Mouse (Mus musculus) midbrain, embryonic 10.5 days (tissue): ENCODE measurements around the gene Bmpr1a. TPM values are rescaled to one million over a fixed set of nuclear protein-coding genes. Genes with fewer than 3 reads are reported as not detected.
"Not testable (repeated sequence)": the region's sequence is repeated elsewhere in the genome, so short reads cannot be mapped to it uniquely, and the experiment has no call there.

Experiments
- DNase-seq: peaks from one replicate; pipeline ENCODE4 v3.0.0-alpha.2; 2017; ENCODE audit warnings: low spot score
- H3K27ac ChIP-seq: fragments of 300-500 bp; sonication (generic); replicated peaks from 2 replicates; pipeline ENCODE4 v1.5.1; 2016; ENCODE audit warnings: mild to moderate bottlenecking
- H3K27me3 ChIP-seq: fragments of 300-500 bp; sonication (generic); 2 replicates; pipeline ENCODE4 v1.6.1; 2016; ENCODE audit warnings: low read depth, mild to moderate bottlenecking; ENCODE audit not compliant: poor library complexity, severe bottlenecking
- H3K36me3 ChIP-seq: fragments of 300-500 bp; sonication (generic); 2 replicates; pipeline ENCODE4 v1.6.1; 2016; ENCODE audit warnings: mild to moderate bottlenecking, moderate library complexity
- H3K4me1 ChIP-seq: fragments of 300-500 bp; sonication (generic); 2 replicates; pipeline ENCODE4 v1.6.1; 2016
- H3K4me3 ChIP-seq: fragments of 300-500 bp; sonication (generic); 2 replicates; pipeline ENCODE4 v1.5.1; 2016; ENCODE audit warnings: mild to moderate bottlenecking, moderate library complexity
- H3K9me3 ChIP-seq: fragments of 300-500 bp; sonication (generic); replicated peaks from 2 replicates; pipeline ENCODE4 v1.6.1; 2016; ENCODE audit warnings: mild to moderate bottlenecking
- WGBS: fragments of 180-500 bp; shearing (Covaris S2); methylation state at CpG from one replicate; pipeline ENCODE4 v1.1.7; 2016; 5-methylcytosine and 5-hydroxymethylcytosine counted together
- polyA plus RNA-seq: library from polyadenylated mRNA; unstranded; fragments of >200 nt; fragmentation: Nextera tagmentation; extraction: Ambion mirVana; gene quantifications from 2 replicates; pipeline ENCODE4 v1.2.1, GENCODE M21; 2016

The Bmpr1a gene
- polyA plus RNA-seq, 1 experiment from 2014 or later: 38.7 TPM

- no peaks in the 10 kb centered on the region for H3K9me3 ChIP-seq
- no peak for DNase-seq
- WGBS: 83% methylated on average over 5 of the region's 5 CpGs
- no peaks in the 10 kb centered on the region for H3K27me3 ChIP-seq
- peaks cover 1% of the 10 kb centered on the region for H3K4me1 ChIP-seq
- no peak overlapping the region for H3K4me3 ChIP-seq
- H3K27ac ChIP-seq: no peak overlapping the region
- peaks cover 96% of the 10 kb centered on the region for H3K36me3 ChIP-seq
These were observed 58.8 kb downstream of the Bmpr1a start for GRCm38 (mm10) chr14:34444368-34444767.

- H3K27ac ChIP-seq: no peak overlapping the region
- no peaks in the 10 kb centered on the region for H3K27me3 ChIP-seq
- peaks cover 90% of the 10 kb centered on the region for H3K36me3 ChIP-seq
- no peaks in the 10 kb centered on the region for H3K4me1 ChIP-seq
- H3K4me3 ChIP-seq: no peak overlapping the region
- 75% methylated on average over 4 of the region's 4 CpGs for WGBS
- H3K9me3 ChIP-seq: no peaks in the 10 kb centered on the region
- no peak for DNase-seq
These were observed 60.6 kb downstream of the Bmpr1a start for GRCm38 (mm10) chr14:34442531-34442930.

GRCm38 (mm10) chr14:34440526-34441066 is 62.5 kb downstream of the Bmpr1a start:
- no peak for DNase-seq
- Histone ChIP-seq H3K36me3 (peaks cover 87% of the 10 kb centered on the region), H3K4me3 (no peak overlapping the region), H3K27ac (no peak overlapping the region), H3K9me3 (no peaks in the 10 kb centered on the region), H3K4me1 (no peaks in the 10 kb centered on the region), H3K27me3 (no peaks in the 10 kb centered on the region)
- 94% methylated on average over 3 of the region's 3 CpGs for WGBS

GRCm38 (mm10) chr14:34429069-34429468 is 74.1 kb downstream of the Bmpr1a start:
- DNase-seq: no peak
- Histone ChIP-seq H3K27ac (no peak overlapping the region), H3K4me1 (no peaks in the 10 kb centered on the region), H3K36me3 (peaks cover 95% of the 10 kb centered on the region), H3K9me3 (no peaks in the 10 kb centered on the region), H3K27me3 (no peaks in the 10 kb centered on the region), H3K4me3 (no peak overlapping the region)
- 97% methylated on average over 1 of the region's 1 CpGs for WGBS

- 93% methylated on average over 3 of the region's 3 CpGs for WGBS
These were observed 74.9 kb downstream of the Bmpr1a start for GRCm38 (mm10) chr14:34428274-34428673.

GRCm38 (mm10) chr14:34421078-34421477 is 82.1 kb downstream of the Bmpr1a start:
- Histone ChIP-seq H3K4me3 (no peak overlapping the region), H3K27me3 (no peaks in the 10 kb centered on the region), H3K4me1 (no peaks in the 10 kb centered on the region), H3K27ac (no peak overlapping the region), H3K36me3 (peaks cover 96% of the 10 kb centered on the region), H3K9me3 (no peaks in the 10 kb centered on the region)
- no peak for DNase-seq
- 93% methylated on average over 1 of the region's 1 CpGs for WGBS

More at GRCm38 (mm10) chr14:34428274-34428673, 74.9 kb downstream of the Bmpr1a start:
- DNase-seq: no peak
- Histone ChIP-seq H3K4me1 (no peaks in the 10 kb centered on the region), H3K9me3 (no peaks in the 10 kb centered on the region), H3K27me3 (no peaks in the 10 kb centered on the region), H3K27ac (no peak overlapping the region), H3K4me3 (no peak overlapping the region), H3K36me3 (peaks cover 95% of the 10 kb centered on the region)

- Histone ChIP-seq H3K4me3 (no peak overlapping the region), H3K9me3 (no peaks in the 10 kb centered on the region), H3K36me3 (peaks cover 96% of the 10 kb centered on the region), H3K27ac (no peak overlapping the region), H3K4me1 (no peaks in the 10 kb centered on the region), H3K27me3 (no peaks in the 10 kb centered on the region)
- no peak for DNase-seq
- 90% methylated on average over 5 of the region's 5 CpGs for WGBS
These were observed 85.6 kb downstream of the Bmpr1a start for GRCm38 (mm10) chr14:34417501-34417900.

GRCm38 (mm10) chr14:34416946-34417345 is 86.2 kb downstream of the Bmpr1a start:
- H3K27me3 ChIP-seq, H3K27ac ChIP-seq, H3K4me1 ChIP-seq, H3K4me3 ChIP-seq, H3K9me3 ChIP-seq, DNase-seq: not testable (repeated sequence)
- WGBS: 93% methylated on average over 4 of the region's 4 CpGs
- peaks cover 96% of the 10 kb centered on the region for H3K36me3 ChIP-seq

- DNase-seq: no peak
- peaks cover 97% of the 10 kb centered on the region for H3K36me3 ChIP-seq
- no peaks in the 10 kb centered on the region for H3K27me3 ChIP-seq
These were observed 90.8 kb downstream of the Bmpr1a start for GRCm38 (mm10) chr14:34412164-34412896.

GRCm38 (mm10) chr14:34410716-34411115 is 92.4 kb downstream of the Bmpr1a start:
- Histone ChIP-seq H3K27ac (no peak overlapping the region), H3K36me3 (peaks cover 100% of the 10 kb centered on the region), H3K27me3 (no peaks in the 10 kb centered on the region), H3K9me3 (no peaks in the 10 kb centered on the region), H3K4me3 (no peak overlapping the region), H3K4me1 (no peaks in the 10 kb centered on the region)
- no peak for DNase-seq
- 96% methylated on average over 6 of the region's 6 CpGs for WGBS

More at GRCm38 (mm10) chr14:34412164-34412896, 90.8 kb downstream of the Bmpr1a start:
- no peaks in the 10 kb centered on the region for H3K4me1 ChIP-seq
- H3K27ac ChIP-seq: no peak overlapping the region
- H3K4me3 ChIP-seq: no peak overlapping the region
- H3K9me3 ChIP-seq: no peaks in the 10 kb centered on the region
- 91% methylated on average over 7 of the region's 7 CpGs for WGBS

- 95% methylated on average over 7 of the region's 7 CpGs for WGBS
These were observed 99.7 kb downstream of the Bmpr1a start for GRCm38 (mm10) chr14:34403424-34403823.

GRCm38 (mm10) chr14:34402871-34403270 is 100.3 kb downstream of the Bmpr1a start:
- Histone ChIP-seq H3K27me3 (no peaks in the 10 kb centered on the region), H3K4me1 (no peaks in the 10 kb centered on the region), H3K4me3 (no peak overlapping the region), H3K9me3 (0 out of 2 replicates have a peak, but pooled peaks cover 5% of the 10 kb centered on the region), H3K27ac (no peak overlapping the region), H3K36me3 (peaks cover 94% of the 10 kb centered on the region)
- DNase-seq: no peak
- WGBS: 88% methylated on average over 8 of the region's 8 CpGs

More at GRCm38 (mm10) chr14:34403424-34403823, 99.7 kb downstream of the Bmpr1a start:
- Histone ChIP-seq H3K4me3 (no peak overlapping the region), H3K27ac (no peak overlapping the region), H3K27me3 (no peaks in the 10 kb centered on the region), H3K36me3 (peaks cover 94% of the 10 kb centered on the region), H3K9me3 (0 out of 2 replicates have a peak, but pooled peaks cover 5% of the 10 kb centered on the region), H3K4me1 (no peaks in the 10 kb centered on the region)
- no peak for DNase-seq

GRCm38 (mm10) chr14:34401135-34401534 is 102.0 kb downstream of the Bmpr1a start:
- DNase-seq: peak; percentile 49
- no peaks in the 10 kb centered on the region for H3K27me3 ChIP-seq
- H3K4me3 ChIP-seq: no peak overlapping the region
- 52% methylated on average over 6 of the region's 6 CpGs for WGBS
- no peaks in the 10 kb centered on the region for H3K4me1 ChIP-seq
- H3K36me3 ChIP-seq: peaks cover 80% of the 10 kb centered on the region
- 0 out of 2 replicates have a peak, but pooled peaks cover 5% of the 10 kb centered on the region for H3K9me3 ChIP-seq
- H3K27ac ChIP-seq: no peak overlapping the region
